Mouse (Mus musculus) liver, embryonic 14.5 days (tissue): ENCODE results near the gene Slc24a2.

Experiments
- CTCF ChIP-seq: IDR thresholded peaks from 2 replicates; pipeline ENCODE4 v1.5.1; 2016; ENCODE audit warnings: antibody characterized with exemption, low read depth, control low read depth
- EP300 ChIP-seq: IDR thresholded peaks from 2 replicates; pipeline ENCODE4 v1.6.1; 2016; ENCODE audit warnings: antibody characterized with exemption, low read depth

DNA sequence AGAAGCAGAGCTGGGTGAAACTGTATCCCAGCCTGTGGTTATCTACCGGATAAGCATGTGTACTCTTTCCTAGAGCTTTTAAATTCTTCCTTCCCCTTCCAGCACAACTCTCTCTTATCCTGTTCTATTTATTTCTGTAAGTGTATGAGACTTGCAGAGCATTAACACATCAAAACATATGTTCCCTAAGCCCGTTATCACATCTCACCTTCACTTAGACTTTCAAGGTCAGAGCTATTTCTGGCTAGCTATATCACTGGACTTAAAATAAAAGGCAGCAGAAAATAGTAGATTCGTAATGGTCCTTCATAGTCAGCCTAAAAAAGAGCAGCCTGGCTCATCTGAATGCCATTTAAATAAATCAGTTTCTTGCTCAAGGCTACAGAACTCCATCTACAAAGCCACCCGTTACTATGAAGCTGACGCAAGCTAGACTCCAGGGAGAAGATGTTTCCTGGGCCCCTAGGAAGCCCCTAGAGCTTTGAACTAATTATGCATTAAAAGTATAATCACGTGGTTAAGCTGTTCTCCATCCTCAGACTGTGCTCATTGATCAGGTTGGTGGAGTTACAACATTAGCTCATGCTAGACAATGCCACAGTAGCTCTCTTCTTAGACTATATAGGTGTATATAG lies 18.8 kb downstream of the Slc24a2 start:
- TF ChIP-seq EP300: no peak
- no peak for TF ChIP-seq CTCF
